Mouse (Mus musculus) cerebellum, adult 2 months (tissue): ENCODE results near the gene Tedc2. TPM values are rescaled to one million over a fixed set of nuclear protein-coding genes. Genes with fewer than 3 reads are reported as not detected.

ENCODE experiments used
- DNase-seq, 2 experiments: peaks; one replicate each; pipeline ENCODE4 v3.0.0; 2021
- H3K27ac ChIP-seq: fragments of 200-500 bp; 2 replicates; pipeline ENCODE4 v1.5.1; 2012; ENCODE audit warnings: low read length, control low read depth, inconsistent platforms; ENCODE audit not compliant: insufficient read depth
- H3K27me3 ChIP-seq: fragments of 200-500 bp; 2 replicates; pipeline ENCODE4 v1.6.1; 2012; ENCODE audit warnings: inconsistent platforms, mild to moderate bottlenecking, low read length, moderate library complexity; ENCODE audit not compliant: control insufficient read depth, insufficient read depth
- H3K4me1 ChIP-seq: fragments of 200-500 bp; 2 replicates; pipeline ENCODE4 v1.6.1; 2011; ENCODE audit warnings: low read length; ENCODE audit not compliant: control insufficient read depth, insufficient read depth
- H3K4me3 ChIP-seq: fragments of 200-500 bp; replicated peaks from 2 replicates; pipeline ENCODE3; 2011; ENCODE audit warnings: mild to moderate bottlenecking, low read depth, low read length, control low read depth; ENCODE audit not compliant: insufficient read depth
- CTCF ChIP-seq: fragments of 200-500 bp; IDR thresholded peaks from 2 replicates; pipeline ENCODE4 v1.5.1; 2011; ENCODE audit warnings: low read depth, mild to moderate bottlenecking, control low read depth, low read length, moderate library complexity, borderline replicate concordance; ENCODE audit not compliant: insufficient read depth
- POLR2A ChIP-seq: fragments of 200-500 bp; IDR thresholded peaks from 2 replicates; pipeline ENCODE4 v1.6.1; 2011; ENCODE audit warnings: low read length, control low read depth, borderline replicate concordance; ENCODE audit not compliant: insufficient read depth
- WGBS: fragments of 180-500 bp; shearing (Covaris S2); methylation state at CpG from one replicate; pipeline ENCODE4 v1.1.7; 2018; 5-methylcytosine and 5-hydroxymethylcytosine counted together
- polyA plus RNA-seq: library from polyadenylated mRNA; depleted of rRNA; stranded (reverse); fragments of >200 nt; gene quantifications from 2 replicates; pipeline ENCODE4 v1.2.3, GENCODE M21; 2012

Gene Tedc2
- polyA plus RNA-seq, 1 experiment = 27.3 TPM

DNA sequence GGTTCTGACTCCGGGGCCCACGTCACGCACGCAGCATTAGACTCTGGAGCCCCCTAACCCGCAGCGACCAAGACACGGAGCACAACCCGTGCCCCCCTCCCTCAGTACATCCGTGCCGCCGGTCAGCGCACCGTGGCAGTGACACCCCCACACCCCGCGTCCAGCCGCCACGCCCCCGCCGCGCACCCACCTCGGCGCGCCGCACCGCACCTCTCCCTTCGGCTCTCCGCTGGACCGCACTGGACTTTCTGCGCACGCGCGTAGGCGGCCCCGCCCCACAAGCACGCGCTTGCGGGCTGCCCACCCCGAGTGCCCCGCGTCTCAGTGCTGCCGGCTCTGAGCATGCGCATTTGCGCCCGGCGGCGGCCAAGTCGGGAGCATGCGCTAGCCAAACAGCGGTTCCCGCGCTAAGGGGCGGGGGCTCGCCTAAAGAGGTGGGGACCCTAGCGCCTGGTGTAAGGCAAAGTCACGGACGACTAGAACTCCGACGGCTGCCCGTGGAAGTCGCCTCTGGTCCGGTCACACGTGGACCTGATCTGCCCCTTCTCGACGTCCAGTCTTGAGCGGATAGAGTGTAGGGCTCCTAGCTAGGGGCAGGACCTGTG is 15.3 kb downstream of the Tedc2 start, which contains the start of gene Tbc1d24:
Tbc1d24 (minus strand) TSS at position 279 of the 605 bp plus-strand sequence.
- Histone ChIP-seq H3K4me3 (peak within 1 kb of the TSS; percentile 65), H3K27me3 (no peaks in the 10 kb centered on the region), H3K27ac (peak within 1 kb of the TSS; percentile 49), H3K4me1 (peaks cover 26% of the 10 kb centered on the region)
- under 1% methylated on average over 65 of the region's 65 CpGs for WGBS
- peak; percentile 96 for DNase-seq
- TF ChIP-seq POLR2A (peak; percentile 90), CTCF (no peak)

DNA sequence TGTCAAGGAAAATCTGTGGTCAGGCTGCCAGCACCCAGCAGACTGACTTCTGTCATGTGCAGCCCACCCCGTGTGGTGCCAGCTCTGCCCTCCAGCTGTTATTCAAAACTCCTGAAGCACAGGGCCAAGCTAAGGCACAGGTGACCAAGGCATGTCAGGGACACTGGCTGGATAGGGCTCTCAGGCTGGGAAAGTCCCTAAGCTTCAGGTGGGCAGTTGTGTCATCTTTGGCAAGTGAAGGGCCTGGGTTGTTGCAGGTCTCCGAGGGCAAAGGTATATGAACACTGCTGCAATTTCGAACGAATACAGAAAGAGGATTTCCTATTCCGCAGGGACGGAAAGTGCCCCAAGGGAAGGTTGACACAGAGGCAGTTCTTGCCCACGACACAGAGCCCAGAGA is 15.8 kb downstream of the Tedc2 start:
- Histone ChIP-seq H3K4me1 (peaks cover 31% of the 10 kb centered on the region), H3K27me3 (no peaks in the 10 kb centered on the region), H3K4me3 (peak overlapping the region; percentile 65), H3K27ac (no peak overlapping the region; the same call in 1 of the 2 replicates)
- no peak for DNase-seq
- TF ChIP-seq POLR2A (no peak), CTCF (no peak)
- 1% methylated on average over 7 of the region's 7 CpGs for WGBS

DNA sequence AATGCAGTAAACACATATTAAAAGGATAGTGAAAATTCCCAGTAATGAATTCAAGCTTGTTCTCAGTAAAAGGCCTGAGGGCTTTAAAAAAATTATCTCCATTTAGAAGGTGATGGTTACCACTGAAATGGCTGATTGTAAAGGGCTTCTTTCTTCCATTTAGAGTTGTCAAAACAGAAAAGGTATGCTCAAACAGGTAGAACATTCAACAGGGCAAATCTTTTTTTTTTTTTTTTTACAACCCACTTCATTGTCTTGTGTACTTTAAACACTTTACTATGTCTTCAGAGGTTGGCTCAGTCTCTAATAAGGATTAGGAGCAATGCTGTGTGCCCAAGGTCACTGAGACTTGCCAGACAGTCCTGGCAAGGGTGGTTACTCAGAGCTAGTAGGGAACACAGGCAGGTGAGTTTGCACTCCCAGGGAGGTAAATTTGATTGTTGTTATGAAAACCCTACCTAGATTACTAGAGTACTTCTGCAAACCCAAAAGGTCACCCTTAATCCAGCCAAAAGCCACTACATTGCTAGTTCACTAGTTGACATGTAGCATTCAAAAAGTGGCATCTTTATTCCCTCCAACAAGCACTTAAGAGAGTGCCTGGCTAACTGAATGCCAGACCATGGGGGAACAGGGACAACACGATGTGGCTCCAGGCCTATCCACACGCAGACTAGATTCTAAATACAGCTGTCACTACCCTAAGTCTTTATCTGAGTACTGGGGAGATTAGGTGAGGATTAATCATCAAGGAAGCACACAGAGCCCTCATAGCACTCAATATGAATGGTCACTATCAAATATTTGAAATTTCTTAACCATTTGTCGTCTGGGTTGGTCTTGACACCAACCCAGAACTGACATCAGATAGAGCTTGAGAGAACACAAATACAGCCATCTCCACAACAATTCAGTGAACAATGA is 16.8 kb downstream of the Tedc2 start:
- TF ChIP-seq CTCF = no peak
- no peak for TF ChIP-seq POLR2A
- Histone ChIP-seq H3K27ac (no peak overlapping the region), H3K27me3 (no peaks in the 10 kb centered on the region), H3K4me1 (peaks cover 33% of the 10 kb centered on the region), H3K4me3 (peak overlapping the region; percentile 23)
- DNase-seq = no peak
- WGBS = 46% methylated on average over 3 of the region's 3 CpGs

DNA sequence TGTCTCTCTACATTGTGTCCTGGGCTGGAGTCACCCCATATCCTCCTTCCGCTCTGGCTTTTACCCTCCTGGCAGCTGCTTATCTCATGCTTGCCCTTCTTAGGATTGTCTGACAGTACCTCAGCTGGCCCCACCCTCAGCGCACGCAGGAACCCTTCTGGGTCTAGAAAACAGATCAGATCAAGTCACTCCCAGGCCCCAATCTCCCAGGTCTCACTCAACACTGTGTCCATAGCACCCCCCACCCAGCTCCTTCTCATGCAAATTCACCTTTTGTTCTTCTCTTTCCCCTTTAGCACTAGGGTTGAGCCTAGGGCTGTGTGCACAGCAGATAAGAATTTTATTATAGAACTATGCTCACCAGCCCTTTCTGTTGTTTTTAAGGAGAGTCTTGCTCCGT is 17.6 kb downstream of the Tedc2 start:
- Histone ChIP-seq H3K27ac (no peak overlapping the region), H3K4me1 (peaks cover 33% of the 10 kb centered on the region), H3K27me3 (no peaks in the 10 kb centered on the region), H3K4me3 (no peak overlapping the region)
- no peak for TF ChIP-seq CTCF
- no peak for TF ChIP-seq POLR2A
- 76% methylated on average over 4 of the region's 4 CpGs for WGBS
- DNase-seq = no peak

DNA sequence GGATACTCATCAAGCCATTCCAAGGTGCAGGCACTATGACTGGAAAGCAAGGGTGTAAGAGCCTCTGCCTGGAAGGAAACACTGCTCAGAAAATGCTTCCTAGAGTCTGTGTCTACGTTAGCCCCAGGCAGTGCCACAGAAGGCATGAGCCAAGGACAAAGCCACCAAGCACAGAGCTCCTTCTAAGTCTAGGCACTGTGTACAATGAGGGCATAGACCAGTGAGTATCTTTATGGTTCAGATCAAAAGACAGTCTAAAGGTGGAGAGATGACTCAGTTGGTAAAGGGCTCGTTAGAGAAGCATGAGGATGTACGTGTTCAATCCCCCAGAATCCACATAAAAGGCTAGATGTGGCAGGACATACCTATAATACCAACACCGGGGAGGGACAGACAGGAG is 19.6 kb downstream of the Tedc2 start:
- no peak for DNase-seq
- no peaks in the 10 kb centered on the region for H3K27me3 ChIP-seq
- 70% methylated on average over 4 of the region's 4 CpGs for WGBS
- H3K27ac ChIP-seq = no peak overlapping the region
- H3K4me1 ChIP-seq = peaks cover 45% of the 10 kb centered on the region
- no peak overlapping the region for H3K4me3 ChIP-seq
- TF ChIP-seq CTCF = no peak
- TF ChIP-seq POLR2A = no peak

DNA sequence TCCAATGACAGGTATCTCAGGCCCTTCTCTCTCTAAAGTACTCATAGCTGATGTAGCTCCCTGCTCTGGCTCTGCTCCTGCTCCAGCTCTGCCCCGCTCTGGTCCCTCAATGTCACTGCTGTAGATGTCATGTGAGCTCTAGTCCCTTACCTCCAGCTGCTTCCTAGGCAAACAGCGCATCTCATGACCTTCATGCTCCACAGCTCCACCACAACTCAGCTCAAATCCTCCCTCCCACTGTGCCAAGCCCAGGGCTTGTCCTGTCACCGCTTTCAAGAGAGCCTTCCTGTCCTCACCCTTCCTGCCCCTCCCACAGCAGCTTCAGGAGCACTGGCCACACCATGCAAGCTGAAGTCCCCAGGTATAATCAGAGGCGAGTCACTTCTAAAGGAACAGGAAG is 20.9 kb downstream of the Tedc2 start:
- peak overlapping the region; percentile 44; the same call in 1 of the 2 replicates for H3K27ac ChIP-seq
- peak in 1 of 2 experiments; percentile 39 for DNase-seq

DNA sequence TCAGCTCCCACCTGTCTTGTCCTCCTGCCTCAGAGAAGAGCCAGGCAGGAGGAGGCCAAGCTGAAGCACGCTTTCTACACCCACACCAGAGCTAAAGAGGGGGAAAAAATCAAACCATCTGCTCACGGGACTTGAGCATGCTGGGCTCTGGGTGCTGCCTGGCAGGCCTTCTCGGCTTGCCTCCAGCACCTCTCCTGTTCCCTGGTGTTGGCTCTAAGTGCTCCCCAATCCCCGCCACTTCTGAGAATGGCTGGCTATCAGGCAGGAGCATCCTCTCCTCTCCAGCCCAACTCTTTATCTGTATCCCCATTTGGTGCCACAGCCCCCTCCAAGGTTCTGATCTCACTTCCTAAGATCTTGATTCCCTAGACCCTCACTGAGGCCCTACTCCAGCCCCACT is 21.4 kb downstream of the Tedc2 start:
- DNase-seq = peak; percentile 60 to 78
- TF ChIP-seq POLR2A (no peak), CTCF (no peak)
- Histone ChIP-seq H3K27ac (peak overlapping the region; percentile 44), H3K4me3 (no peak overlapping the region), H3K27me3 (no peaks in the 10 kb centered on the region), H3K4me1 (peaks cover 42% of the 10 kb centered on the region)
- 10% methylated on average over 4 of the region's 4 CpGs for WGBS

More for the DNA sequence above, 20.9 kb downstream of the Tedc2 start:
- TF ChIP-seq POLR2A = no peak
- Histone ChIP-seq H3K4me3 (no peak overlapping the region), H3K27me3 (no peaks in the 10 kb centered on the region), H3K4me1 (peaks cover 47% of the 10 kb centered on the region)
- WGBS = 54% methylated on average over 4 of the region's 4 CpGs
